Mouse (Mus musculus) hindbrain, embryonic 14.5 days (tissue): ENCODE measurements around the gene Fbxo3. TPM values are rescaled to one million over a fixed set of nuclear protein-coding genes. Genes with fewer than 3 reads are reported as not detected.

Experiments
- ATAC-seq: fragments of 200-750 bp; cut with Nextera tagmentation; 2 replicates; pipeline ENCODE4 v1.8.0; 2017; ENCODE audit warnings: moderate number of reproducible peaks, mild to moderate bottlenecking, moderate TSS enrichment, moderate library complexity; ENCODE audit not compliant: low FRiP score
- DNase-seq: peaks from one replicate; pipeline ENCODE4 v3.0.0-alpha.2; 2015; ENCODE audit warnings: low spot score
- H3K27ac ChIP-seq: fragments of 300-500 bp; sonication (generic); 2 replicates; pipeline ENCODE4 v1.5.1; 2014; ENCODE audit warnings: mild to moderate bottlenecking, moderate library complexity
- H3K27me3 ChIP-seq: fragments of 300-500 bp; sonication (generic); 2 replicates; pipeline ENCODE4 v1.6.1; 2014; ENCODE audit warnings: mild to moderate bottlenecking, low read length, mixed read lengths; ENCODE audit not compliant: control insufficient read depth, insufficient read depth
- H3K36me3 ChIP-seq: fragments of 300-500 bp; sonication (generic); replicated peaks from 2 replicates; pipeline ENCODE4 v1.6.1; 2014; ENCODE audit not compliant: control insufficient read depth, insufficient read depth
- H3K4me1 ChIP-seq: fragments of 300-500 bp; sonication (generic); replicated peaks from 2 replicates; pipeline ENCODE4 v1.6.1; 2014; ENCODE audit warnings: antibody characterized with exemption, low read length, mixed read lengths; ENCODE audit not compliant: control insufficient read depth, insufficient read depth
- H3K4me2 ChIP-seq: fragments of 300-500 bp; sonication (generic); replicated peaks from 2 replicates; pipeline ENCODE4 v1.6.1; 2014; ENCODE audit warnings: mild to moderate bottlenecking, moderate library complexity
- H3K4me3 ChIP-seq: fragments of 300-500 bp; sonication (generic); replicated peaks from 2 replicates; pipeline ENCODE4 v1.5.1; 2014; ENCODE audit warnings: mild to moderate bottlenecking, low read length
- H3K9ac ChIP-seq: fragments of 300-500 bp; sonication (generic); 2 replicates; pipeline ENCODE4 v1.6.1; 2014
- H3K9me3 ChIP-seq: fragments of 300-500 bp; sonication (generic); 2 replicates; pipeline ENCODE4 v1.6.1; 2016; ENCODE audit warnings: low read length; ENCODE audit not compliant: control insufficient read depth
- WGBS: fragments of 180-500 bp; shearing (Covaris S2); extraction: QIAGEN DNeasy Blood & Tissue Kit; methylation state at CpG from one replicate; pipeline ENCODE4 v1.1.7; 2014; 5-methylcytosine and 5-hydroxymethylcytosine counted together
- polyA plus RNA-seq: library from polyadenylated mRNA; unstranded; fragments of >200 nt; fragmentation: Nextera tagmentation; extraction: Ambion mirVana; gene quantifications from 2 replicates; pipeline ENCODE4 v1.2.1, GENCODE M21; 2014

Fbxo3 gene
- polyA plus RNA-seq, 1 experiment from 2014 or later = 68.3 TPM

DNA sequence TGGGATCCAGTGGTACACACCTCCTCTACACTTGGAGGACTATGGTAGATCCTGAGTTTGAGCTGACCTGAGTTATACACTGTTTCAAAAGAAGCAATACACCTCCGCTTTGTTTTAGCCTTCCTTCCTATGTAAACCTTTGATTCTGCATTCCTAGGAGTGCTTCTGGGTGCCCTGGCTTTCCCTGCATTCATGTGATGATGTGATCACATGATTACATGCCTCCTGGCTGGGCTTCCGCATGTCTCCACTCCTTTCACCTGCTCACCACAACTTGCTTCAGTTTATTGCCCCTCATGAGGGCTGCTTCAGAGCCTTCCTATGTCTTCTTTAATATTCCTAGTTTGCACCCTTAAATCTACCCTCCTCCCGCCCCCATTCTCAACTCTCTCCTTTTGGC lies 4.5 kb downstream of the Fbxo3 start:
- 96% methylated on average over 3 of the region's 3 CpGs for WGBS
- Histone ChIP-seq H3K9me3 (no peaks in the 10 kb centered on the region), H3K27me3 (no peaks in the 10 kb centered on the region), H3K27ac (no peak overlapping the region), H3K4me1 (peaks cover 25% of the 10 kb centered on the region), H3K9ac (no peak overlapping the region), H3K4me2 (no peak overlapping the region), H3K4me3 (no peak overlapping the region), H3K36me3 (peaks cover 52% of the 10 kb centered on the region)
- no peak for DNase-seq
- no peak for ATAC-seq

DNA sequence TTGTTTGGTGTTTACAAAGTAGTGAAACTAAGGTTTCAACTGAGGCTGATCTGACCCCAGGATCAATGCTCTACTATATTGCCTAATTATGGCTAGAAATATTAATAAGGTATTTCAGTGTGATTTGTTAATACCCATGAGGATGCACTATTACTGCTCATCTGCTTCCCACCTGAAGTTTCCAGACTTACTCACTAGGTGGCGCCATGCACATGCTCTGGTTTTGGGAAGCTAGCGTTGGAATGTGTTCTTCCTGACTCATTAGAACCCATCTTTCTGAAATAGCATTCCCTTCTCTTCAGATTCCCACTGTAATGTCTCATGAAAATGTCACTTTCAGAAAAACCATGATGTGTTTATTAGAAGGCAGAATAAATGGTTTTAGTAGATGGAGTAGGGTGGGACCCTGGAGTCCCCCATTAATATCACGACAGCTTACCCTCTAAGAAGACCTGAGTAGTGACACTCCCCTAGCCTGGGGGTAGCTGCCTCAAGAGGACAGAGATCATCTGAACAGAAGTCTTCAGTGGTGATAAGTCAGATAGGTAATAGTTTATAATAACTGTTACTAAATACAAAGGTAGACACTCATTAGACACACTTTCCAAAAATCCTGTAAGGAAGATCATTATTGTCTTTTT lies 7.4 kb downstream of the Fbxo3 start:
- Histone ChIP-seq H3K4me3 (no peak overlapping the region), H3K4me2 (no peak overlapping the region), H3K27ac (no peak overlapping the region), H3K4me1 (peaks cover 5% of the 10 kb centered on the region), H3K27me3 (no peaks in the 10 kb centered on the region), H3K9me3 (no peaks in the 10 kb centered on the region), H3K36me3 (peaks cover 77% of the 10 kb centered on the region), H3K9ac (no peak overlapping the region)
- no peak for ATAC-seq
- 31% methylated on average over 3 of the region's 3 CpGs for WGBS
- DNase-seq = peak; percentile 78

DNA sequence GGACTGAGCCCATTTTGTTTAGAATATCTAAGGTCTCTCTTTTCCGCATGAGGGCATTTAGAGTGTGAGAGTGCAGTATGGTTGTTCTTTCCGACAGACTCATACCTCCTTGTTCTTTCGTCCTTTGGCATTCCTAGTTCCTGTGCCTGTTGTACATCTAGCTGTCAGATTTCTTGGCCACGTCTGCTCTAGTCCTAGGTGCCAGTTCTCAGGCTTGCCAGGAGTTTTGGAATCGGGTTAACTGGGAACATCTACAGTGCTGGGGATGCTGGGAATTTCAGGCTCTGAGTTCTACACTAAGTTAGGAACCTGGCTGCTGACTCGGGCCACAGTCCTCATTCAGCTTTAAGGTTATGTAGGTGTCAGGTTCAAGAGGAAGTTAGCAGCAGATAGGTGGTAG lies 8.1 kb downstream of the Fbxo3 start:
- Histone ChIP-seq H3K4me2 (no peak overlapping the region), H3K9ac (no peak overlapping the region), H3K27ac (no peak overlapping the region), H3K9me3 (no peaks in the 10 kb centered on the region), H3K4me3 (no peak overlapping the region), H3K4me1 (no peaks in the 10 kb centered on the region), H3K27me3 (no peaks in the 10 kb centered on the region), H3K36me3 (peaks cover 82% of the 10 kb centered on the region)
- no peak for DNase-seq
- no peak for ATAC-seq
- WGBS = 95% methylated on average over 6 of the region's 6 CpGs

DNA sequence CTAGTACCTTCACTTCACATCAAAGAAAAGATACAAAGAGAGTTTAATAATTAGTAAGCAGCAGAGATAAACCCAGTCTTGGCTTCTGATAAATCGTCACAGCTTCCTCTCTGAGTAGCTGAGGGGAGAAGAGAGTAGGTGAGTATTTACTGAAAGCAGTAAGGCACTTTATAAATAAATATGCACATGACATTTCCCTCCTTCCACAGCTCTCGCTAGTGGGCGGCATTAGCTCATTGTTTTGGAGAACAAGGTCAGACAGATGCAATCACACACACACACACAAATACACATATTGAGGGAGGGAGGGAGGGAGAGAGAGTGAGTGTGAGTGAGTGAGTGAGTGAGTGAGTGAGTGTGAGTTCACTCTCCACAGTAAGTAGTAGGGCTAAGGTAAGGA lies 8.8 kb downstream of the Fbxo3 start:
- H3K9ac ChIP-seq = no peak overlapping the region
- peaks cover 82% of the 10 kb centered on the region for H3K36me3 ChIP-seq
- DNase-seq (no peak), ATAC-seq (no peak)
- H3K27me3 ChIP-seq = no peaks in the 10 kb centered on the region
- no peak overlapping the region for H3K27ac ChIP-seq
- H3K9me3 ChIP-seq = no peaks in the 10 kb centered on the region
- no peak overlapping the region for H3K4me3 ChIP-seq
- H3K4me1 ChIP-seq = no peaks in the 10 kb centered on the region
- H3K4me2 ChIP-seq = no peak overlapping the region
- WGBS = 66% methylated on average over 3 of the region's 3 CpGs

DNA sequence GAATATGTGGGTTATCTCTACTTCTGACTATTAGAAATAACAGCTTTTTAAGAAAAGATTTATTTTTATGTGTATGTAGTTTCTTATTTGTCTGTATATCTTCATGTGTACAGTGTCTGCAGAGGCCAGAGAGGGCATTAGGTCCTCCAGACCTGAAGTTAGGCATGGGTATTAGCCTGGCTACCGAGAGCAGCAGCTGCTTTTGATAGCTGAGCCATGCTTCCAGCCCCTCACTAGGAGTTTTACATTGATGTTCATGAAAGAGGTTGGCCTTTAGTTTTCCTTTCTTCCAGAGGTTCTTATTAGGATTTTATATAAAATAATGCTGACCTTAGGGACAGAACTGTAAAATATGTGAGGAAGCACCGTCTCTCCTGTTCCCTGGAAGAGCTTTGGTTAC lies 10.7 kb downstream of the Fbxo3 start:
- no peak overlapping the region for H3K4me3 ChIP-seq
- H3K4me1 ChIP-seq = no peaks in the 10 kb centered on the region
- no peak for ATAC-seq
- H3K27ac ChIP-seq = no peak overlapping the region
- H3K4me2 ChIP-seq = no peak overlapping the region
- peaks cover 75% of the 10 kb centered on the region for H3K36me3 ChIP-seq
- no peak overlapping the region for H3K9ac ChIP-seq
- WGBS = 52% methylated on average over 2 of the region's 2 CpGs
- no peaks in the 10 kb centered on the region for H3K9me3 ChIP-seq
- no peaks in the 10 kb centered on the region for H3K27me3 ChIP-seq
- no peak for DNase-seq

DNA sequence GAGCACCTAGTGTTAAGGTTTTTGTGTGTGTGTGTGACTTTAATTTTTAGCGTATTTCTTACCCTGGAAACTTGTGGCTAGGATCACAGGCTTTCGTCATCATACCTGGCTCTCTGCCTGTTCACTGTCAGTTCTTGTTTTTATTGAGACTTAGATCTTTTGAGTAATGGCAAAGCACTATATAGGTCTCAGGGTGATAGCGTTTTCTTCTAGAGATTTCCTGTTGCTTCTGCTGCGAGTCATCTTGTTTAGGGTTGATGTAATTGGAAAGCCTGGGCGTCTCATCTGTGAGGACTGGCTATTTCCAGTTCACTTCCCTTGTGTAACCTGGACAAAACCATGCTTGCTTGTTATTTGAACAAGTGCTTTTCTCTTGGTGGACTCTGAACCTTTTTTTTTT lies 14.1 kb downstream of the Fbxo3 start:
- no peak overlapping the region for H3K27ac ChIP-seq
- no peak overlapping the region for H3K4me2 ChIP-seq
- H3K4me1 ChIP-seq = no peaks in the 10 kb centered on the region
- no peaks in the 10 kb centered on the region for H3K9me3 ChIP-seq
- no peaks in the 10 kb centered on the region for H3K27me3 ChIP-seq
- no peak overlapping the region for H3K4me3 ChIP-seq
- DNase-seq (no peak), ATAC-seq (no peak)
- H3K9ac ChIP-seq = no peak overlapping the region
- 81% methylated on average over 5 of the region's 5 CpGs for WGBS
- peaks cover 67% of the 10 kb centered on the region for H3K36me3 ChIP-seq

DNA sequence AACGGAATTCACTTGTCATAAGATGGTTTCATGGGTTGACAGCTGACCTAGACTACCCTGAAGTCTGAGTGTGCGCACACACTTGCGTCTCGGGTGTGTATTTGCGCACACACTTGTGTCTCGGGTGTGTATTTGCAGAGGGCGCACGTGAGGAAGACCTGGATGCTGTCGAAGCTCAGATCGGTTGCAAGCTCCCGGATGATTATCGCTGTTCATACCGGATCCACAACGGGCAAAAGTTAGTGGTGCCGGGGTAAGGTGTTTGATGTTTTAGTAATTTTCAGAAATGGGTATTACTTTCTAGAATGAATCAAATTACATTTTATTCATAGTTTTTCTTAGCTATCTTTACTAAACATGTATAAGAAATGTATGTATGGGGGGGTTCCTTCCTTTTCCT lies 15.2 kb downstream of the Fbxo3 start:
- ATAC-seq (no peak), DNase-seq (no peak)
- Histone ChIP-seq H3K4me2 (no peak overlapping the region), H3K9ac (no peak overlapping the region), H3K4me3 (no peak overlapping the region), H3K27ac (no peak overlapping the region), H3K9me3 (no peaks in the 10 kb centered on the region), H3K4me1 (no peaks in the 10 kb centered on the region), H3K27me3 (no peaks in the 10 kb centered on the region), H3K36me3 (peaks cover 62% of the 10 kb centered on the region)
- WGBS = 97% methylated on average over 15 of the region's 15 CpGs

DNA sequence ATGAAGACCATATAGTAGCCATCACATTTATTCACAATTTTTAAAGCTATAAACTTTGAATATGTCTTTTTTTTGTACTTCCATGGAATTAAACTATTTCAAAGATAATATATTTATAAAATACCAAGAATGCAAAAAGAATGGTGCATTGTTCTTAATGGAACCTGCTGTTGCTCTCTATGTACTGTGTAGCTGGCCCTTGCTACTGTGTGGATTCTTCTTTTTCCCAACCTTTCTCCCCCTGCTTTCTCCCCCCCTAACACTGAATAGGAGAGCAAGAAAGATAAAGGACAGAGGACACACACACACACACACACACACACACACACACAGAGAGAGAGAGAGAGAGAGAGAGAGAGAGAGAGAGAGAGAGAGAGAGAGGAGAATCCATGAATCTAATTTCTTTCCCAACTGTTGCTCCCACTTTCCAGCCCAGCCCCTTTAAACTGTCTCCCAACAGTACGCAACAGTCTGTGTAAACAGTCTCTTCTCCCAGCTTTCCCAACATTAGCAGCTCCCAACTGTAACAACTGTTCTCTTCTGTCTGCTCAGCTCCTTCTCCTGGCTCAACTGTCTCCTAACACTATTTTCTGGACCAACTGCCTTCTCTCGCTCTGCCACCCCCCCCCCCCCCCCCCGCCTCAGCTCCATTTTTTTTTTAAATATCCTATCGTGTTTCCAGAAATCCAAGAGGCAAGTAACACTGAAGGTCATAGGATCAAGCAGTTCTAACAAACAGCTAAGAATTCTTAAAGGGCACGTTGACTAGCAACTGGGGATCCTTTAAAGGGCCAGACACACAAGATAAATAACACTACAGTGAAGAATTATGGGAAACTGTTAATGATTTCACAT lies 16.3 kb downstream of the Fbxo3 start:
- H3K36me3 ChIP-seq = peaks cover 65% of the 10 kb centered on the region
- H3K4me1 ChIP-seq = no peaks in the 10 kb centered on the region
- H3K9ac ChIP-seq = no peak overlapping the region
- H3K4me2 ChIP-seq = no peak overlapping the region
- WGBS = 55% methylated on average over 5 of the region's 5 CpGs
- no peak for DNase-seq
- no peaks in the 10 kb centered on the region for H3K27me3 ChIP-seq
- ATAC-seq = no peak
- H3K4me3 ChIP-seq = no peak overlapping the region
- no peak overlapping the region for H3K27ac ChIP-seq
- no peaks in the 10 kb centered on the region for H3K9me3 ChIP-seq

DNA sequence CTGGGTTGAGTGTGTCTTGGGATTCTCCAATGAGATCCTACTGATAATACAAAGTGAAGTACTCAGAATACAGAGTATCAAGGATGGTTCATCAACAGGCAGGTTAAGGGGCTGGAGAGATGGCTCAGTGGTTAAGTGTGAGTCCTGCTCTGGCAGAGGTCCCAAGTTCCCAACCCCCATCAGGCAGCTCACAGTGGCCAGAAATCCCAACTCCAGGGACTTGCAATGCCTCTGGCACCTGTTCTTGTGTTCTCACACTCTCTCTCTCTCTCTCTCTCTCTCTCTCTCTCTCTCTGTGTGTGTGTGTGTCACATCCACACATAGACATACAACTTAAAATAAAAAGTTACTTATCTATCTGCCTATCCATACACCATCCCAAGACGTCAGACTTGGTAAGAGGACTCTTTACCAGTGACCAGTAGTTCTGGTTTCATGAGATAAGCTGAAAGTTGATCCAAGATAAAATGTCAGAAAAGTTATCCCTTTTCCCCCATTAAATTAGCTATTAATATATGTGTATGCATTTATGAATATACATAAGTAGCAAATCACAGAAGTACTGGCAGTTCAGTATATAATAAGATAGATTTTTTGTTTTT lies 17.1 kb downstream of the Fbxo3 start:
- H3K36me3 ChIP-seq = peaks cover 63% of the 10 kb centered on the region
- no peaks in the 10 kb centered on the region for H3K4me1 ChIP-seq
- ATAC-seq = no peak

More for the DNA sequence above, 17.1 kb downstream of the Fbxo3 start:
- H3K4me2 ChIP-seq = no peak overlapping the region
- no peak overlapping the region for H3K9ac ChIP-seq
- H3K27me3 ChIP-seq = no peaks in the 10 kb centered on the region
- no peak overlapping the region for H3K4me3 ChIP-seq
- 73% methylated on average over 1 of the region's 1 CpGs for WGBS
- no peaks in the 10 kb centered on the region for H3K9me3 ChIP-seq
- DNase-seq = no peak
- no peak overlapping the region for H3K27ac ChIP-seq
